In the genomic region with DNA sequence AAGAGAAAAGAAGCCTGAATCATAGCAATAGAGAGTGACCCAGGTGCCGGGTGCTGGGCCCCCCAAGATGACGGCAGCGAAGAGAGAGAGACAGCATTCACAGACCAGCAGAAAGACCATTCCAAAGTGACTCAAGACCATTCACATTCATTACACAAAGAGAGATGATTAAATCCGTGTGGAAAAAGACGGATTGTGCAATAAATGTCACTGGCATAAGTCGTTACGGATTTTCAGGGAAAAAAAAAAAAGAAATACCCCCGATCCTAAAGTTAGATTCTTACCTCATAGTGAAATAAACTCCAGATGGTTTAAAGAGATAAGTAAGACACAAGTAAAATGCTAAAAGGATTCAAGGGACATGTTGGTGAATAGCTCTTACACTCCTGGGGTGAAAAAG, we compare ENCODE assay signal across 27 mouse cellular contexts.
DNase-seq lines count a peak whose midpoint lies in the region; ATAC-seq and TF ChIP-seq lines count a peak whose summit lies in the region.
"Had no signal": no experiment of that assay in that cellular context is flagged by ENCODE, and none has a peak within 500 bp of the region (broad histone marks: within the 10 kb centered on the region; RNA-seq: fewer than 3 reads in every experiment).

No protein-coding gene starts in this region.

- peak; percentile 27 for DNase-seq in limb, embryonic 14.5 days (ENCODE audit: low spot score)
- DNase-seq in limb, embryonic 10.5 days (ENCODE audit: low spot score), result no peak
- DNase-seq in brain, adult 2 months (ENCODE audit: low read depth, low spot score), result peak; percentile 2
- DNase-seq in cerebellum, adult 9-11 months, result no peak
- DNase-seq in embryonic facial prominence, embryonic 10.5 days (ENCODE audit: low spot score), result no peak
- DNase-seq in hindbrain, embryonic 10.5 days (ENCODE audit: low spot score), result no peak
- DNase-seq: adrenal gland, adult 2 months; adrenal gland, postnatal 14 days; cerebellum, adult 11-12 months; cerebellum, adult 8-10 months; cerebellum, postnatal 14 days; gastrocnemius, postnatal 10 days; gastrocnemius, postnatal 36 days; heart, adult 11 months; heart, postnatal 36 days had no signal

- H3K4me2 ChIP-seq in limb, embryonic 14.5 days (replicated peaks; ENCODE audit: low read depth, low read length, severe bottlenecking), result no peak overlapping the region
- H3K4me2 ChIP-seq: embryonic facial prominence, embryonic 12.5 days; embryonic facial prominence, embryonic 15.5 days; forebrain, embryonic 12.5 days; forebrain, embryonic 15.5 days; heart, embryonic 11.5 days; hindbrain, embryonic 14.5 days had no signal

- no peaks in the 10 kb centered on the region for H3K79me3 ChIP-seq in C2C12 (ENCODE audit: low read depth)

- 27% methylated on average over 8 of the region's 8 CpGs for WGBS in limb, embryonic 14.5 days
- WGBS in limb, embryonic 10.5 days, result 48% methylated on average over 8 of the region's 8 CpGs
- WGBS in embryonic facial prominence, embryonic 10.5 days, result 87% methylated on average over 8 of the region's 8 CpGs
- WGBS in hindbrain, embryonic 10.5 days, result 87% methylated on average over 8 of the region's 8 CpGs

- H3K79me2 ChIP-seq in C2C12 (ENCODE audit: control insufficient read depth, insufficient read depth), result no peaks in the 10 kb centered on the region

- no peak overlapping the region for H3K4me3 ChIP-seq in limb, embryonic 14.5 days (replicated peaks; ENCODE audit: low read length)
- H3K4me3 ChIP-seq in limb, embryonic 10.5 days, result no peak overlapping the region
- H3K4me3 ChIP-seq in C2C12 (ENCODE audit: insufficient read depth, poor library complexity, severe bottlenecking), result no peak overlapping the region
- no peak overlapping the region for H3K4me3 ChIP-seq in embryonic facial prominence, embryonic 10.5 days
- H3K4me3 ChIP-seq in hindbrain, embryonic 10.5 days, result no peak overlapping the region
- H3K4me3 ChIP-seq: embryonic facial prominence, embryonic 12.5 days; embryonic facial prominence, embryonic 15.5 days; erythroblast, embryonic 14.5 days; forebrain, embryonic 12.5 days; forebrain, embryonic 15.5 days had no signal

- H3K9ac ChIP-seq in limb, embryonic 14.5 days (ENCODE audit: low read depth, low read length, severe bottlenecking), result no peak overlapping the region
- H3K9ac ChIP-seq: embryonic facial prominence, embryonic 12.5 days; embryonic facial prominence, embryonic 15.5 days; forebrain, embryonic 12.5 days; forebrain, embryonic 15.5 days; hindbrain, embryonic 14.5 days had no signal

- peaks cover 3% of the 10 kb centered on the region for H3K4me1 ChIP-seq in limb, embryonic 14.5 days (ENCODE audit: control insufficient read depth, insufficient read depth, low read length)
- 0 out of 2 replicates have a peak, but pooled peaks cover 4% of the 10 kb centered on the region for H3K4me1 ChIP-seq in limb, embryonic 10.5 days
- no peaks in the 10 kb centered on the region for H3K4me1 ChIP-seq in embryonic facial prominence, embryonic 10.5 days
- no peaks in the 10 kb centered on the region for H3K4me1 ChIP-seq in hindbrain, embryonic 10.5 days (replicated peaks)
- H3K4me1 ChIP-seq: embryonic facial prominence, embryonic 12.5 days; embryonic facial prominence, embryonic 15.5 days; forebrain, embryonic 12.5 days; forebrain, embryonic 15.5 days had no signal

- no peak for TF ChIP-seq CTCF in C2C12 (IDR thresholded peaks at IDR 0.05; ENCODE audit: control insufficient read depth, insufficient read depth, insufficient read length)

- no peaks in the 10 kb centered on the region for H3K9me3 ChIP-seq in limb, embryonic 14.5 days (ENCODE audit: control insufficient read depth, low read length)
- no peaks in the 10 kb centered on the region for H3K9me3 ChIP-seq in limb, embryonic 10.5 days (replicated peaks)
- no peaks in the 10 kb centered on the region for H3K9me3 ChIP-seq in embryonic facial prominence, embryonic 10.5 days
- no peaks in the 10 kb centered on the region for H3K9me3 ChIP-seq in hindbrain, embryonic 10.5 days
- H3K9me3 ChIP-seq: embryonic facial prominence, embryonic 12.5 days; embryonic facial prominence, embryonic 15.5 days; forebrain, embryonic 12.5 days; forebrain, embryonic 15.5 days had no signal

- H3K36me3 ChIP-seq in limb, embryonic 14.5 days (ENCODE audit: control insufficient read depth, insufficient read depth, low read length), result no peaks in the 10 kb centered on the region
- no peaks in the 10 kb centered on the region for H3K36me3 ChIP-seq in limb, embryonic 10.5 days
- H3K36me3 ChIP-seq in C2C12 (ENCODE audit: control insufficient read depth, insufficient read depth), result no peaks in the 10 kb centered on the region
- no peaks in the 10 kb centered on the region for H3K36me3 ChIP-seq in embryonic facial prominence, embryonic 10.5 days (replicated peaks)
- no peaks in the 10 kb centered on the region for H3K36me3 ChIP-seq in hindbrain, embryonic 10.5 days
- H3K36me3 ChIP-seq: embryonic facial prominence, embryonic 12.5 days; embryonic facial prominence, embryonic 15.5 days; forebrain, embryonic 12.5 days; forebrain, embryonic 15.5 days had no signal

- H3K27me3 ChIP-seq in limb, embryonic 14.5 days (ENCODE audit: control insufficient read depth, insufficient read depth, low read length), result no peaks in the 10 kb centered on the region
- H3K27me3 ChIP-seq in limb, embryonic 10.5 days (ENCODE audit: low read depth, poor library complexity, severe bottlenecking), result no peaks in the 10 kb centered on the region
- no peaks in the 10 kb centered on the region for H3K27me3 ChIP-seq in C2C12 (ENCODE audit: control insufficient read depth, insufficient read depth, insufficient read length)
- no peaks in the 10 kb centered on the region for H3K27me3 ChIP-seq in embryonic facial prominence, embryonic 10.5 days (replicated peaks; ENCODE audit: low read depth, poor library complexity, severe bottlenecking)
- H3K27me3 ChIP-seq in hindbrain, embryonic 10.5 days (ENCODE audit: insufficient read depth, poor library complexity, severe bottlenecking), result no peaks in the 10 kb centered on the region
- H3K27me3 ChIP-seq: embryonic facial prominence, embryonic 12.5 days; embryonic facial prominence, embryonic 15.5 days; forebrain, embryonic 12.5 days; forebrain, embryonic 15.5 days had no signal

- no peak overlapping the region for H3K27ac ChIP-seq in limb, embryonic 14.5 days (replicated peaks; ENCODE audit: low read depth, low read length)
- H3K27ac ChIP-seq in limb, embryonic 10.5 days, result no peak overlapping the region
- H3K27ac ChIP-seq in embryonic facial prominence, embryonic 10.5 days (replicated peaks), result no peak overlapping the region
- no peak overlapping the region for H3K27ac ChIP-seq in hindbrain, embryonic 10.5 days
- H3K27ac ChIP-seq: embryonic facial prominence, embryonic 12.5 days; embryonic facial prominence, embryonic 15.5 days; forebrain, embryonic 12.5 days; forebrain, embryonic 15.5 days; hindbrain, embryonic 14.5 days; hindbrain, postnatal 0 days had no signal

- no peak overlapping the region for H3ac ChIP-seq in C2C12 (ENCODE audit: control insufficient read depth, insufficient read length, low read depth)

- no peak for TF ChIP-seq POLR2A in limb, embryonic 14.5 days (IDR thresholded peaks at IDR 0.05; ENCODE audit: borderline replicate concordance, extremely low read depth, insufficient read depth, insufficient read length)

- no peak for ATAC-seq in limb, embryonic 14.5 days (ENCODE audit: low FRiP score, low read depth)
- ATAC-seq: forebrain, embryonic 15.5 days; hindbrain, postnatal 0 days; inflammation-experienced regulatory T-cells, adult 6 months; intestine, embryonic 16.5 days; Patski had no signal

TF ChIP-seq in C2C12, 6 proteins besides CTCF, POLR2A, EP300 and RAD21:
- TF ChIP-seq CEBPB (IDR thresholded peaks at IDR 0.05; ENCODE audit: low read depth) (peak; percentile 58), MYOG (IDR thresholded peaks at IDR 0.05; ENCODE audit: control insufficient read depth, extremely low read depth, insufficient read length) (no peak)

Comparison
In these comparisons a context has a peak if more than half of its experiments do, and no peak if none do; other contexts are left out.
1. DNase-seq: peak in limb, embryonic 14.5 days (single experiment) and brain, adult 2 months (single experiment); none in limb, embryonic 10.5 days (single experiment), cerebellum, adult 9-11 months (single experiment), embryonic facial prominence, embryonic 10.5 days (single experiment) and hindbrain, embryonic 10.5 days (single experiment).